Mouse (Mus musculus) adrenal gland, adult 10 weeks (tissue): ENCODE data around the gene Tmem184b. TPM values are rescaled to one million over a fixed set of nuclear protein-coding genes. Genes with fewer than 3 reads are reported as not detected.

Source experiments
- polyA plus RNA-seq: library from polyadenylated mRNA; stranded (reverse); fragments of 350-450 nt; fragmentation: Illumina TruSeq; extraction: RNeasy Lipid Tissue Mini Kit (QIAGEN cat#74804); gene quantifications from one replicate; pipeline ENCODE4 v1.2.3, GENCODE M21; 2014; ENCODE audit warnings: low read depth, low replicate concordance

Gene Tmem184b
- 11.0 TPM for polyA plus RNA-seq

DNA sequence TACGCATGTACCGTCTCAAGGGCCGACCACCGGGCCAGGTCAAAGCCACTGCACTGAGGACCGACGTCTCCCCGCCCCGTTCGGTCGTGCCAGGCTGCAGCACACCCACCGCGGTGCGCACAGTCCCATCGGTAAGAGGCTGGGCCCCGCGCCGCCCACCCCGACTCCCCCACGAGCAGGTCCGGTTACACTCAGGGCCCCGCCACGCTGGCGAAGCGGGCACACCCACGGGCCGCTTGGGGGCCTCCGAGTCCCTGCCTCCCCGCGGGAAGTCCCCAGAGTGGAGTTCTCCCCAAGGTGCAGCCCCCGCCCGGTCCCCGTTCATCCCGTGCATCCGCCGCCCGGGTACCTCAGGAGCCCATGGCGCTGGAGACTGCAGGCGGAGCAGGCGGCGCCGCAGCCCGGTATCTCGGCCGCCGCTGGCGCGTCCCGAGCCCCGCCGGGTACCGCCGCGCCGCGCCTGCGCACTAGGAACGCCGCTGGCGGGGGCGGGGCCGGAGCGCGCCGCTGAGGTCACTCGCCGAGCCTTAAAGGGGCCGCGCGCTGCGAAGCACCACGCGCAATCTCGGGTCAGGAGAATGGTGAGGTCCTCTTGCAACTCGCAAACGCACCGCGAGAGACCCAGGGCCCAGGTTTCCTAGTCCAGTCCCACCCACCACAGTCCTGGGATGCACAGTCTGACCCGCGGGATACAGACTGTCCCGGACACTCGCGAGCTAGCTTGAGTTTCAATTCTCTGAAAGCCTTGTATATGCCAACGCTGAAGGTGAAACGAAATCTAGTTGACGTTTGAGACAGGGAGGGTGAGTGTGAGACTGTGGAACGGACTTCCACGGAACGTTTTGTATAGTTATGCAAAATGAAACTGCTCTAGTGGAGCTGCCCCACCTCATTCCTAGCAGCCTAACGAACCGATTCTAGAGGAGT lies at the start of gene Tmem184b:
TSS of gene Tmem184b (minus strand) at position 734 of the 927 bp plus-strand sequence.

DNA sequence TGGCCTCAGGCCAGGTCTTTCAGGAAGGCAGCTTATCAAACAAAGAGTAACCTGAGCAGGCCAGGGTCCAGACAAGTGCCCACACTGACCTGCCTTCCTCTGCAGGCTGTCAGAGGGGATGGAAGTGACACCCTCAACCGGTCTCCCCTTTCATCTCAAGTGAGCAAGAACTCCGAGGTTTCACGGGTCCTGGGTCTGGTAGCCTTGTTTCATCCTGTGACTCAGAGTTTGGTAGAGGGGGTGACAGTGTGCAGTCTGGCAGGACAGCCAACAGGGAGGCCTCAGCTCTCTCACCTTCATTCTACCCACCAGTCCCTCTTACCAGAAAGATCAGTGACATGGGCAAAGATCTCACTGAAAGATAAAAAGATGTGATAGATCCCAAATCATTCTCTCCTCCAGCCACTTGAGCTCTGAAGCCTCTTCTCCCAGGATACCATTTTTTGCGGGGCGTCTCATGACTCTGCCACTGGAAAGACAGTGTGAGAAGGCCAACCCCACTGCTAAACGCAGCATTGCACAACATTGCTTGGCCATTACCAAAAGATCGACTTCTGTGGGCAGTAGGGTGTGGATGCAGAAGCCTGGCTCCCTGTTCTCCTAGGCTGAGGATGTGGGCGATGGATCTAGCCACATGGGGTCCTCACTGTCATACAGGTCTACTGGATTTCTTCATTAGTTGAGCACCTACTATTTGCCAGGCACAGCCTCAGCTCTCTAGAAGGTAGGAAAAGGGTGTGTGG lies 57.1 kb downstream of the Tmem184b start, which contains the start of gene Maff:
TSS of gene Maff (plus strand) at position 571 of the 743 bp plus-strand sequence.

DNA sequence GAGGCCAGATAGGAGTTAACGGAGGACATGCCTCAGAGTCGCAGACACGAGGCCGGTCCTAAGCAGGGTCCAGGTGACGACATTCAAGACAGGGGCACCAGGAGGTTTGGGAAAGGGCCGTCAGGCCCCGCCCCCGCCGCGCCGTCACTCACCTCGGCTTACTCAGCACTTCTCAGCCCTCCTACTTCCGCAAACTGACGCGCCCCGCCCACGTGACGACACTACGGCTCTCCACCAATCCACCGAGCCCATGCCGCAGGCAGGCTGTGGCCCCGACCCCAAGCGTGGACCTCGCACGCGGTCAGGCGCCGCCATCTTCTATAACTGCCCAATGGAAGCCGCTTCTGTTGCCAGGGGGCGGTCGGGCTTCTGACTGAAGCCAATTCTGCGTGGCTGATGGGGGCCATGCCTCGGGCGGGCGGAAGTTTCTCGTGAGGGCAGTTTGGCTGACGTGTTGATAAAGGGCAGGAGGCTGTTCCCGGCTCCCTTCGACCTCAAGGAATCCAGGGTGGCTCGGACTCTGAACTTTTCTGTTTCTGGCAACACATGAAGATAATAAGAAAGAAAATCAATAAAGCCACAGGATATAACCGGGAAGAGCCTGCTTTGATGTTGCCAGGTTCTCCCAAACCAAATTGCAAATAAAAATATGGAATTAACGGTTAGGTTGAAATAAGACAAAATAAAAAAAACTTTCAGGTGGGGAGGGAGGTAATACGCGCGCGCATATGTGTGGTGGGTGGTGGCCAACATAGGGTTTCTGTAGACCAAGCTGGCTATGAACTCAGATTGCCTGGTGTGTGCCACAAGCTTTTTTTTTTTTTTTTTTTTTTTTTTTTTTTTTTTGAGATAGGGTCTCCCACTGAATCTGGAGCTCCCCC lies 75.1 kb downstream of the Tmem184b start, which contains the start of gene Pla2g6:
TSS of gene Pla2g6 (minus strand) at position 333 of the 881 bp plus-strand sequence.

Other genes starting within 250 kb of the Tmem184b start
- not detected for gene Sox10, start 238.3 kb downstream of the Tmem184b start, polyA plus RNA-seq
- gene Pick1, start 174.4 kb downstream of the Tmem184b start, polyA plus RNA-seq, result 5.9 TPM
- gene Gm49486, start 174.2 kb downstream of the Tmem184b start, polyA plus RNA-seq, result 0.41 TPM
- not detected for gene Slc16a8, start 148.8 kb downstream of the Tmem184b start, polyA plus RNA-seq
- gene Baiap2l2, start 118.0 kb downstream of the Tmem184b start, polyA plus RNA-seq, result not detected
- 0.41 TPM for gene Pla2g6, start 75.2 kb downstream of the Tmem184b start, polyA plus RNA-seq
- gene Maff, start 56.9 kb downstream of the Tmem184b start, polyA plus RNA-seq, result 1.6 TPM
- gene Csnk1e, start 52.0 kb upstream of the Tmem184b start, polyA plus RNA-seq, result 20.4 TPM
- gene Kcnj4, start 101.7 kb upstream of the Tmem184b start, polyA plus RNA-seq, result not detected
- gene Kdelr3, start 112.8 kb upstream of the Tmem184b start, polyA plus RNA-seq, result 2.3 TPM
- gene Ddx17, start 143.2 kb upstream of the Tmem184b start, polyA plus RNA-seq, result 281 TPM
- 9.0 TPM for gene Dmc1, start 201.5 kb upstream of the Tmem184b start, polyA plus RNA-seq